Mouse (Mus musculus) limb, embryonic 14.5 days (tissue): ENCODE results near the gene Slc39a11. TPM values are rescaled to one million over a fixed set of nuclear protein-coding genes. Genes with fewer than 3 reads are reported as not detected.

ENCODE experiments used
- ATAC-seq: fragments of 200-750 bp; cut with Nextera tagmentation; 2 replicates; pipeline ENCODE4 v1.8.0; 2017; ENCODE audit warnings: low read depth, moderate number of reproducible peaks, moderate TSS enrichment; ENCODE audit not compliant: low FRiP score
- DNase-seq: peaks from one replicate; pipeline ENCODE4 v3.0.0-alpha.2; 2015; ENCODE audit warnings: low spot score
- H3K27ac ChIP-seq: fragments of 300-500 bp; sonication (generic); replicated peaks from 2 replicates; pipeline ENCODE4 v1.5.1; 2014; ENCODE audit warnings: low read depth, mild to moderate bottlenecking, low read length, moderate library complexity, mixed read lengths
- H3K27me3 ChIP-seq: fragments of 300-500 bp; sonication (generic); 2 replicates; pipeline ENCODE4 v1.6.1; 2014; ENCODE audit warnings: low read length, mixed read lengths; ENCODE audit not compliant: control insufficient read depth, insufficient read depth
- H3K36me3 ChIP-seq: fragments of 300-500 bp; sonication (generic); 2 replicates; pipeline ENCODE4 v1.6.1; 2014; ENCODE audit warnings: mild to moderate bottlenecking, low read length, moderate library complexity, mixed read lengths; ENCODE audit not compliant: control insufficient read depth, insufficient read depth
- H3K4me1 ChIP-seq: fragments of 300-500 bp; sonication (generic); 2 replicates; pipeline ENCODE4 v1.6.1; 2014; ENCODE audit warnings: antibody characterized with exemption, low read length, mixed read lengths; ENCODE audit not compliant: control insufficient read depth, insufficient read depth
- H3K4me2 ChIP-seq: fragments of 300-500 bp; sonication (generic); replicated peaks from 2 replicates; pipeline ENCODE4 v1.6.1; 2014; ENCODE audit warnings: low read depth, mild to moderate bottlenecking, low read length, moderate library complexity; ENCODE audit not compliant: severe bottlenecking
- H3K4me3 ChIP-seq: fragments of 300-500 bp; sonication (generic); replicated peaks from 2 replicates; pipeline ENCODE4 v1.5.1; 2014; ENCODE audit warnings: low read length
- H3K9ac ChIP-seq: fragments of 300-500 bp; sonication (generic); 2 replicates; pipeline ENCODE4 v1.6.1; 2014; ENCODE audit warnings: mild to moderate bottlenecking, low read depth, low read length, moderate library complexity; ENCODE audit not compliant: severe bottlenecking
- H3K9me3 ChIP-seq: fragments of 300-500 bp; sonication (generic); 2 replicates; pipeline ENCODE4 v1.6.1; 2016; ENCODE audit warnings: low read length; ENCODE audit not compliant: control insufficient read depth
- POLR2A ChIP-seq: fragments of 200-500 bp; IDR thresholded peaks from 2 replicates; pipeline ENCODE4 v1.8.0; 2012; ENCODE audit warnings: inconsistent platforms, mild to moderate bottlenecking, moderate library complexity, borderline replicate concordance; ENCODE audit not compliant: insufficient read depth, insufficient read length; ENCODE audit errors: extremely low read depth
- WGBS: fragments of 180-500 bp; shearing (Covaris S2); extraction: QIAGEN DNeasy Blood & Tissue Kit; methylation state at CpG from one replicate; pipeline ENCODE4 v1.1.7; 2014; 5-methylcytosine and 5-hydroxymethylcytosine counted together
- polyA plus RNA-seq, 2 experiments: library from polyadenylated mRNA; depleted of rRNA in 1 of 2; stranded (reverse) in 1 of 2; unstranded in 1 of 2; fragments of >200 nt; fragmentation: Nextera tagmentation in 1 of 2; extraction: Ambion mirVana in 1 of 2; gene quantifications; 2 replicates each; pipeline versions ENCODE4 v1.2.1 to v1.2.3; 2012 to 2014

Gene Slc39a11
- polyA plus RNA-seq, 2 experiments, result 17.2 to 24.5 TPM

- Histone ChIP-seq H3K9me3 (no peaks in the 10 kb centered on the region), H3K4me3 (no peak overlapping the region), H3K4me2 (no peak overlapping the region), H3K9ac (no peak overlapping the region), H3K4me1 (peaks cover 13% of the 10 kb centered on the region; the same call in 1 of the 2 replicates), H3K27me3 (no peaks in the 10 kb centered on the region), H3K27ac (no peak overlapping the region), H3K36me3 (no peaks in the 10 kb centered on the region)
- TF ChIP-seq POLR2A, result no peak
- WGBS, result 73% methylated on average over 3 of the region's 3 CpGs
- ATAC-seq (no peak), DNase-seq (no peak)
Observed at GRCm38 (mm10) chr11:113225748-113226147, 424.1 kb downstream of the Slc39a11 start.

DNA sequence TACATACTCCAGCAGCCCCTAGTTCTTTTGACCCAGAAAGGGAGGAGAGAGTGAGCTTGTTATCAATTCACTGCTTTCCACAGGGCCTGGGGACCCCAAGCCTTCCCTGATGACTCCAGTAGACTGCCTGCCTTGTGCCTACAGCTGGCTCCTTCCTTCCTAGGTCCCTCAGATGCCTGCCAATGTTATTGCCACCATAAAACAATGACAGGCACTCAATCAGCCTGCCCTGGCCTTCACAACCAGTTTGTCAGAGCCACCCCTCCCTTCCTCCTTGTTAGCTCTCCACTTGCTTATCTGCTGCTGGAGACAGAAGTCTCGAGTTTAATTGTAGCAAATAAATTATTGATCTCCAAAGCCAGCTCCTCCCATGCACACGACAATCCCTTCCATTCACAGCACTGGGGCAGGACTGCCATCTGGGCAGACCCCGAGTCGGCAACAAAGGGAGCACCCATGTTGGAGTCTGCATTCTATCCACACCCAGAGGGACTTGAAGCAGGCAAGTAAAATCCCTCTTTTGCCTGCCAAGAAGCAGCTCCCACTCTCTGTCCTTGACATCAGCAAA is 426.0 kb downstream of the Slc39a11 start:
- Histone ChIP-seq H3K27ac (no peak overlapping the region), H3K9ac (no peak overlapping the region), H3K27me3 (no peaks in the 10 kb centered on the region), H3K4me1 (peaks cover 13% of the 10 kb centered on the region; the same call in 1 of the 2 replicates), H3K36me3 (no peaks in the 10 kb centered on the region), H3K9me3 (no peaks in the 10 kb centered on the region), H3K4me3 (no peak overlapping the region), H3K4me2 (no peak overlapping the region)
- no peak for ATAC-seq
- 25% methylated on average over 4 of the region's 4 CpGs for WGBS
- no peak for DNase-seq
- TF ChIP-seq POLR2A, result no peak

DNA sequence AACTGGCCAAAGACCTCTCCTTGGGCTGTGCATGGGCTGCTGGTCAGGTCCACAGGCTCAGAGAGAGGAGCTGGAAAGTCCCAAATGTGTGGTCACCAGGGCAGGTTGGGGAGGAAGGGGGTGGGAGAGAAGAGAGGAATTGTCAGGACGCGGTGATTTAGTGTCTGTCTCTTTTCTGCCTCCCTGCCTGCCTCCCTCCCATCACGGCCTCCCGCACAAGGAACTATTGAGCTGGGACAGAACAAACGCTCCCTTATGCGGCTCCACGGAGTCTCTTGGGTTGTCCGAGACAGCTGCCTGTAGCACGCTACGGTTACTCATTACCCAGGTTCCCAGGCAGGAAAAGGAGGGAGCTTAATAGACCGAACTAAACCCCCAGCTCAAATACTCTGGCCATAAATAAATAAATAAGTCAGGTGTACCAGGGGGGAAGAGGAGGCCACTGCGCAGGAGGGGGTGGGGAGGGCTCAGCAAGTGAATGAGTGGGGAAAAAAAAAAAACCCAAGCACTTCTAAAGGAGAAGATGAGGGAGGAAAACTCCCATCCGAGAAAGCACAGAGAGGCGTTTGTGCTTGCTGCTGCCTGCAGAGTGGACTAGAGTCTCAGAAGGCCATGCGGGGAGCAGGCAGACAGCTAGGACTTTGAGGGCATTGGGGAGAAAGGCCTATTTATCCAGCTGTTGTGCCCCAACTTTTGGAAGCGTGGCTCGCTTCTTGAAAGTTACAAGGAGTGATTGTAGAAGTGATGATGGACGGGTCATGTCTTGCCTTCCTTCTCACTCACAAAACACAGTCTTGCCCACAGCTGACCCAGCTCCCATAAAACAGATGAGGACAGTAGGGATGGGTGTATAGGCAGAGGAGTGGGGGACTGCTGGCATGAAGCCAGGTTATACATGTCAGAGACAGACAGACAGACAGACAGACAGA is 428.3 kb downstream of the Slc39a11 start:
- H3K4me2 ChIP-seq, result 0 out of 2 replicates have a peak overlapping the region, but pooled peaks have one; percentile 10
- no peaks in the 10 kb centered on the region for H3K9me3 ChIP-seq
- no peaks in the 10 kb centered on the region for H3K27me3 ChIP-seq
- peaks cover 13% of the 10 kb centered on the region; the same call in 1 of the 2 replicates for H3K4me1 ChIP-seq
- no peak overlapping the region for H3K9ac ChIP-seq
- no peak overlapping the region for H3K4me3 ChIP-seq
- peak; percentile 63 for DNase-seq
- H3K36me3 ChIP-seq, result no peaks in the 10 kb centered on the region
- WGBS, result 29% methylated on average over 18 of the region's 18 CpGs
- ATAC-seq, result peak; percentile 82
- TF ChIP-seq POLR2A, result no peak
- H3K27ac ChIP-seq, result peak overlapping the region; percentile 75; the same call in 1 of the 2 replicates

DNA sequence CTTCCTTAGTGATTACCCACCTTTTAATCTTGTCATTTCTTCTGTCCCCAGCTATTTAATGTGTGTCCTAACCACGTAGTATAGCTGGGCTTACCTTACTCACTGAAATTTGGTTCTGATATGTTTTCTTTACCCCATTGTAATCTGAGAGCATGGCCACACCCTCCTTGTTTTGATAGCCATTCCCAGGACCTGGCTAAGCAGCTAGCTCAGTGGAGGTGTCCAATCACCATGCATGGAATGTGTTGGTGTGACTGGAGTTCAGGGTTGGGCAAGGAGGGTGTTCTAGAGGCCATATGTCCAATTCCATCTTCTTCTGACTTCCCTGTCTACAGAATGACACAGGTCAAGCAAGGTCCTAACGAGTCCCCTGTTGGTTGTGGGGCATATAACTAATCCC is 429.2 kb downstream of the Slc39a11 start:
- no peak for DNase-seq
- ATAC-seq, result no peak
- TF ChIP-seq POLR2A, result no peak
- Histone ChIP-seq H3K36me3 (no peaks in the 10 kb centered on the region), H3K27ac (no peak overlapping the region), H3K9me3 (no peaks in the 10 kb centered on the region), H3K4me3 (no peak overlapping the region), H3K9ac (no peak overlapping the region), H3K4me1 (peaks cover 13% of the 10 kb centered on the region; the same call in 1 of the 2 replicates), H3K27me3 (no peaks in the 10 kb centered on the region), H3K4me2 (no peak overlapping the region)
- 70% methylated on average over 2 of the region's 2 CpGs for WGBS

GRCm38 (mm10) chr11:113214741-113215140 is 435.1 kb downstream of the Slc39a11 start:
- ATAC-seq (no peak), DNase-seq (no peak)
- Histone ChIP-seq H3K36me3 (no peaks in the 10 kb centered on the region), H3K27ac (no peak overlapping the region), H3K4me3 (no peak overlapping the region), H3K4me1 (no peaks in the 10 kb centered on the region), H3K27me3 (no peaks in the 10 kb centered on the region), H3K9me3 (no peaks in the 10 kb centered on the region), H3K9ac (no peak overlapping the region), H3K4me2 (no peak overlapping the region)
- TF ChIP-seq POLR2A, result no peak
- 83% methylated on average over 7 of the region's 7 CpGs for WGBS
